Comparison of ENCODE assay signal across 22 mouse cellular contexts in the genomic region with DNA sequence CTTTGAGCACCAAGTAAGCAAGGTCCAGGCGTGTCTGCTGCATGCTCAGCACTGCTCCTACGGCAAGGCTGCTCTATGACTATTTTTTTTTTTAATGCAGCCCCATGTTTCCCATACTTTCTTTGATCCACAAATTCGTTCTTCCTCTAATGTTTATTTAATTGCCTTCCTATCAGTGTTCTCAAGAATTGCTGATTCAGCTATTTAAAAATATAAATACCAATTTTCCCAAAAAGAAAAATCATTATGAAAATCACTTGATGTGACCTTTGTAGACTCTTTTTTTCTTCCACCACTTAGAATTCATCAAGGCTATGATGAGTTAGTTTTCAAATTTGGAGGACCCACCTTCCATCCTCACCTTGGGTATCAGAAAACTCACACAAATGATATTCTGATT.
DNase-seq lines count a peak whose midpoint lies in the region; ATAC-seq and TF ChIP-seq lines count a peak whose summit lies in the region.
"Had no signal": no experiment of that assay in that cellular context is flagged by ENCODE, and none has a peak within 500 bp of the region (broad histone marks: within the 10 kb centered on the region; RNA-seq: fewer than 3 reads in every experiment).

No protein-coding gene starts in this region.

- peak; percentile 49 for DNase-seq in midbrain, embryonic 11.5 days (ENCODE audit: low spot score, missing footprints)
- no peak for DNase-seq in midbrain, embryonic 10.5 days (ENCODE audit: low spot score)
- no peak for DNase-seq in midbrain, postnatal 0 days (ENCODE audit: low spot score)
- DNase-seq in ES-E14 (ENCODE audit: low read depth, low spot score) = no peak
- no peak for DNase-seq in hindbrain, embryonic 14.5 days (ENCODE audit: low spot score)
- DNase-seq: adrenal gland, adult 2 months; adrenal gland, postnatal 10 days; adrenal gland, postnatal 25 days; cerebellum, adult 11 months; cerebellum, adult 18-20 months; cerebellum, adult 8-10 months; cerebellum, adult 9-11 months; cerebellum, postnatal 14 days; cerebellum, postnatal 36 days; embryo, embryonic 11 days had no signal

- no peak for ATAC-seq in midbrain, embryonic 11.5 days (ENCODE audit: low FRiP score)
- no peak for ATAC-seq in midbrain, postnatal 0 days (ENCODE audit: low FRiP score)
- no peak for ATAC-seq in midbrain, embryonic 15.5 days (replicated peaks)
- no peak for ATAC-seq in hindbrain, embryonic 14.5 days (ENCODE audit: low FRiP score)
- ATAC-seq in hindbrain, embryonic 13.5 days (ENCODE audit: low FRiP score) = no peak

- no peak overlapping the region for H3K4me3 ChIP-seq in midbrain, embryonic 11.5 days (ENCODE audit: low read depth, low read length)
- no peak overlapping the region for H3K4me3 ChIP-seq in midbrain, embryonic 10.5 days
- H3K4me3 ChIP-seq in midbrain, postnatal 0 days (ENCODE audit: low read depth, low read length) = no peak overlapping the region
- H3K4me3 ChIP-seq in midbrain, embryonic 15.5 days = no peak overlapping the region
- H3K4me3 ChIP-seq in ES-E14 (ENCODE audit: insufficient read depth in 1 of 2, low read depth in 1 of 2, low read length in 2 of 2, poor library complexity in 1 of 2, severe bottlenecking in 1 of 2) = no peak overlapping the region
- H3K4me3 ChIP-seq in hindbrain, embryonic 14.5 days (replicated peaks; ENCODE audit: low read length) = no peak overlapping the region
- no peak overlapping the region for H3K4me3 ChIP-seq in hindbrain, embryonic 13.5 days
- H3K4me3 ChIP-seq: embryonic facial prominence, embryonic 13.5 days; embryonic facial prominence, embryonic 15.5 days; erythroblast, embryonic 14.5 days; forebrain, embryonic 10.5 days; forebrain, embryonic 12.5 days had no signal

- no peaks in the 10 kb centered on the region for H3K36me3 ChIP-seq in midbrain, embryonic 11.5 days (ENCODE audit: control insufficient read depth, insufficient read depth, low read length)
- no peaks in the 10 kb centered on the region for H3K36me3 ChIP-seq in midbrain, embryonic 10.5 days
- H3K36me3 ChIP-seq in midbrain, postnatal 0 days (ENCODE audit: insufficient read depth, low read length) = no peaks in the 10 kb centered on the region
- H3K36me3 ChIP-seq in midbrain, embryonic 15.5 days (replicated peaks) = no peaks in the 10 kb centered on the region
- no peaks in the 10 kb centered on the region for H3K36me3 ChIP-seq in ES-E14 (ENCODE audit: control insufficient read depth, insufficient read depth, low read length, poor library complexity, severe bottlenecking)
- H3K36me3 ChIP-seq in hindbrain, embryonic 14.5 days (replicated peaks; ENCODE audit: control insufficient read depth, insufficient read depth) = no peaks in the 10 kb centered on the region
- no peaks in the 10 kb centered on the region for H3K36me3 ChIP-seq in hindbrain, embryonic 13.5 days
- H3K36me3 ChIP-seq: embryonic facial prominence, embryonic 13.5 days; embryonic facial prominence, embryonic 15.5 days; forebrain, embryonic 10.5 days; forebrain, embryonic 12.5 days had no signal

- no peaks in the 10 kb centered on the region for H3K9me3 ChIP-seq in midbrain, embryonic 11.5 days (ENCODE audit: control insufficient read depth, low read length)
- no peaks in the 10 kb centered on the region for H3K9me3 ChIP-seq in midbrain, embryonic 10.5 days (replicated peaks)
- no peaks in the 10 kb centered on the region for H3K9me3 ChIP-seq in midbrain, postnatal 0 days (ENCODE audit: low read length)
- no peaks in the 10 kb centered on the region for H3K9me3 ChIP-seq in midbrain, embryonic 15.5 days
- 0 out of 2 replicates have a peak, but pooled peaks cover 2% of the 10 kb centered on the region for H3K9me3 ChIP-seq in ES-E14 (ENCODE audit: control insufficient read depth, insufficient read depth, low read depth, low read length)
- no peaks in the 10 kb centered on the region for H3K9me3 ChIP-seq in hindbrain, embryonic 14.5 days (ENCODE audit: control insufficient read depth, low read length)
- H3K9me3 ChIP-seq in hindbrain, embryonic 13.5 days = no peaks in the 10 kb centered on the region
- H3K9me3 ChIP-seq: embryonic facial prominence, embryonic 13.5 days; embryonic facial prominence, embryonic 15.5 days; forebrain, embryonic 10.5 days; forebrain, embryonic 12.5 days had no signal

- no peak overlapping the region for H3K4me2 ChIP-seq in midbrain, embryonic 11.5 days
- H3K4me2 ChIP-seq in midbrain, postnatal 0 days (ENCODE audit: low read depth, low read length, poor library complexity, severe bottlenecking) = no peak overlapping the region
- H3K4me2 ChIP-seq in midbrain, embryonic 15.5 days = no peak overlapping the region
- H3K4me2 ChIP-seq in hindbrain, embryonic 14.5 days (replicated peaks) = no peak overlapping the region
- H3K4me2 ChIP-seq in hindbrain, embryonic 13.5 days = no peak overlapping the region
- H3K4me2 ChIP-seq: embryonic facial prominence, embryonic 13.5 days; embryonic facial prominence, embryonic 15.5 days had no signal

- no peaks in the 10 kb centered on the region for H3K4me1 ChIP-seq in midbrain, embryonic 11.5 days (ENCODE audit: control insufficient read depth, insufficient read depth, low read length)
- H3K4me1 ChIP-seq in midbrain, embryonic 10.5 days = peaks cover 11% of the 10 kb centered on the region
- no peaks in the 10 kb centered on the region for H3K4me1 ChIP-seq in midbrain, postnatal 0 days (ENCODE audit: insufficient read depth, low read length)
- peaks cover 17% of the 10 kb centered on the region for H3K4me1 ChIP-seq in midbrain, embryonic 15.5 days
- H3K4me1 ChIP-seq in ES-E14 (ENCODE audit: control insufficient read depth in 2 of 2, insufficient read depth in 2 of 2, low read length in 2 of 2, poor library complexity in 1 of 2) = peaks cover 2 to 9% of the 10 kb centered on the region in 2 experiments; a peak in 2 of 4 replicates
- peaks cover 12% of the 10 kb centered on the region; the same call in 1 of the 2 replicates for H3K4me1 ChIP-seq in hindbrain, embryonic 14.5 days (replicated peaks; ENCODE audit: control insufficient read depth, insufficient read depth, low read length)
- H3K4me1 ChIP-seq in hindbrain, embryonic 13.5 days (replicated peaks) = peaks cover 18% of the 10 kb centered on the region
- H3K4me1 ChIP-seq: embryonic facial prominence, embryonic 13.5 days; embryonic facial prominence, embryonic 15.5 days had no signal

- no peak overlapping the region for H3K27ac ChIP-seq in midbrain, embryonic 11.5 days (ENCODE audit: low read depth, low read length)
- no peak overlapping the region for H3K27ac ChIP-seq in midbrain, embryonic 10.5 days (replicated peaks)
- H3K27ac ChIP-seq in midbrain, postnatal 0 days (ENCODE audit: low read depth, low read length) = peak overlapping the region; percentile 86; the same call in 1 of the 2 replicates
- no peak overlapping the region for H3K27ac ChIP-seq in midbrain, embryonic 15.5 days
- no peak overlapping the region for H3K27ac ChIP-seq in ES-E14 (ENCODE audit: insufficient read depth, low read depth, low read length, poor library complexity, severe bottlenecking)
- no peak overlapping the region for H3K27ac ChIP-seq in hindbrain, embryonic 14.5 days
- no peak overlapping the region for H3K27ac ChIP-seq in hindbrain, embryonic 13.5 days
- H3K27ac ChIP-seq: embryonic facial prominence, embryonic 13.5 days; embryonic facial prominence, embryonic 15.5 days had no signal

- H3K27me3 ChIP-seq in midbrain, embryonic 11.5 days (ENCODE audit: control insufficient read depth, insufficient read depth, low read length) = no peaks in the 10 kb centered on the region; the same call in 1 of the 2 replicates
- peaks cover 12% of the 10 kb centered on the region; the same call in 1 of the 2 replicates for H3K27me3 ChIP-seq in midbrain, embryonic 10.5 days (ENCODE audit: low read depth, poor library complexity, severe bottlenecking)
- no peaks in the 10 kb centered on the region for H3K27me3 ChIP-seq in midbrain, postnatal 0 days (ENCODE audit: insufficient read depth, low read length)
- H3K27me3 ChIP-seq in midbrain, embryonic 15.5 days (replicated peaks) = no peaks in the 10 kb centered on the region
- H3K27me3 ChIP-seq in hindbrain, embryonic 14.5 days (ENCODE audit: control insufficient read depth, insufficient read depth, low read length) = no peaks in the 10 kb centered on the region
- no peaks in the 10 kb centered on the region for H3K27me3 ChIP-seq in hindbrain, embryonic 13.5 days
- H3K27me3 ChIP-seq: embryonic facial prominence, embryonic 13.5 days; embryonic facial prominence, embryonic 15.5 days; forebrain, embryonic 12.5 days had no signal

- no peak for TF ChIP-seq CTCF in midbrain, postnatal 0 days (IDR thresholded peaks at IDR 0.05)

- in situ Hi-C loops in ES-E14 (cut with MboI; ENCODE audit: low sequenced_read_pairs in 2 of 2, unreplicated experiment in 2 of 2) = no loop called here

- WGBS in midbrain, embryonic 11.5 days = 89% methylated on average over 3 of the region's 3 CpGs
- WGBS in midbrain, embryonic 10.5 days = 87% methylated on average over 3 of the region's 3 CpGs
- WGBS in midbrain, postnatal 0 days = 79% methylated on average over 3 of the region's 3 CpGs
- WGBS in midbrain, embryonic 15.5 days = 80% methylated on average over 3 of the region's 3 CpGs
- WGBS in hindbrain, embryonic 14.5 days = 84% methylated on average over 3 of the region's 3 CpGs
- WGBS in hindbrain, embryonic 13.5 days = 84% methylated on average over 3 of the region's 3 CpGs

- no peak overlapping the region for H3K9ac ChIP-seq in midbrain, embryonic 11.5 days (ENCODE audit: low read length)
- no peak overlapping the region for H3K9ac ChIP-seq in midbrain, postnatal 0 days (replicated peaks; ENCODE audit: low read length, poor library complexity, severe bottlenecking)
- no peak overlapping the region for H3K9ac ChIP-seq in midbrain, embryonic 15.5 days
- no peak overlapping the region for H3K9ac ChIP-seq in ES-E14 (ENCODE audit: insufficient read depth, low read depth, low read length, poor library complexity, severe bottlenecking)
- H3K9ac ChIP-seq in hindbrain, embryonic 14.5 days = no peak overlapping the region
- H3K9ac ChIP-seq in hindbrain, embryonic 13.5 days = no peak overlapping the region
- H3K9ac ChIP-seq: embryonic facial prominence, embryonic 13.5 days; embryonic facial prominence, embryonic 15.5 days had no signal

TF ChIP-seq in ES-E14, 5 proteins besides CTCF, POLR2A, EP300 and RAD21:
- TF ChIP-seq ZNF384 (IDR thresholded peaks at IDR 0.05; ENCODE audit: low read depth, low read length) (no peak), MAFK (IDR thresholded peaks at IDR 0.05; ENCODE audit: insufficient read depth, low read depth, low read length) (peak; percentile 90)
